Mouse (Mus musculus): ENCODE results near the gene Mxra7.
A peak's percentile ranks its signal among the peaks of the same experiment; 100 is the strongest.
"Not testable (repeated sequence)": the region's sequence is repeated elsewhere in the genome, so short reads cannot be mapped to it uniquely, and the experiment has no call there.

Gene Mxra7

DNA sequence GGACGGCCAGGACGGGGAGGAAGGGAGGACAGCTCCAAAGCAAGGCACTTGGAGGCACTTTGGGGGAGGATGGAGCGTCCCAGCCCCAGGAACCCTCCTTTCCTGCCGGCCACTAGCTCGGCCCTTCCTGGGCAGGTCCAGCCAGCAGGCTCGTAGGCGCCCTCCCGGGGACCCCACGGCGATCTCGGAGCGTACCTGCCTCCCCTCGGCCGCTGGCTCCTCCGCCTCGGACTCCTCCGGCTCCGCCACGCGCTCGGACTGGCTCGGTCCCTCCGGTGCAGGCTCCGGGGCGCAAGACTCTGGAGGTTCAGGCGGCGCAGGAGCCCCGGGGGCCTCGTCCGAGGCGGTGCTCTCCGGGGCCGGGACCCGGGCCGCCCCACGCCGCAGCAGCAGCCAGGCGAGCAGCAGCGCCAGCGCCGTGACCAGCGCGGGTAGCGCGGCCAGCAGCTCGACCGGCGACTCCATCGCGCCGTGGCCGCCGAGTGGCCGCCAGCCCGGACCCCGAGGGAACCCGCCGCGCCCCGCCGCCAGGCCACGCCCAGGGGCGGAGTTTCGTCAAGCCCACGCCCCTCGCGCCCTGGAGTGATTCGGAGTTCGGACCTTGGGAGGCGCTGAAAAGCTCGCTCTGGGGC is at the start of gene Mxra7:
Gene Mxra7, minus strand, starts transcription at position 513 of the 632 bp plus-strand sequence.
- DNase-seq, result peak; percentile 85

GRCm38 (mm10) chr11:116873987-116874386 is 46.1 kb upstream of the Mxra7 start:
- DNase-seq, result no peak

DNA sequence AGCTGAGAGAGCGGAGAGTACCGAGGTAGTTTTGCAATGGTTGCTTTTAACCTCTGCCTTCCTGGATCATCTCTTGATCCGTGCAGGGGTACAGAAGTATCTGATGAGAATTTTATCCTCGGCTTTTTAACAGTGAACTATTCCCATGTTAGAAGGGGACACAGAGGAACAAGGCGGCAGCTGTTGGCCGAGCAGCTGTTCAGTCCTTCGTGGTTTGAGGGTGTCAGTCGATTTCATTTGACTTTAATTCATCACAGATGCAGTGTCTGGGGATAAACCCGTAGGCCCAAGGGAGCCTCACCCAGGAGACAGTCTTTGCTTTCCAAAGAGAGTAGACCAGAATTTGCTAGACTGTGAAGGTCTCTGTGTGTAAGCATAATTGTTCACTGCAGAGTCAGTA is 43.7 kb upstream of the Mxra7 start:
- DNase-seq, result no peak

DNA sequence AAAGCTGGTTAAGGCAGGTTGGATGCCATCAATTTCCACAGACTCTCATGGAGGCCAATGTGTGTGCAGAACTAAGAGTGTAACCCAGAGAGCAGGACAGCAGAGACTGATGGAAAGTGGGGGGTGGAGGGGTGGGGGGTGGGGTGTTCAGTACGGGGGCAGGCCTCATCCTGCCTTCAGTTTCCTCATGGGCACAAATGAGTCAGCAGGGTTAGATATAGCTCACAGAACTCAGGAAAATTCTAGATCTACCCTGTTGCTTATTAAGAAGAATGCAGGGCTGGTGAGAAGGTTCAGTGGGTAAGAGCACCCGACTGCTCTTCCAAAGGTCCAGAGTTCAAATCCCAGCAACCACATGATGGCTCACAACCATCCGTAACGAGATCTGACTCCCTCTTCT is 41.8 kb upstream of the Mxra7 start:
- no peak for DNase-seq

GRCm38 (mm10) chr11:116869223-116869622 is 41.4 kb upstream of the Mxra7 start:
- no peak for DNase-seq

DNA sequence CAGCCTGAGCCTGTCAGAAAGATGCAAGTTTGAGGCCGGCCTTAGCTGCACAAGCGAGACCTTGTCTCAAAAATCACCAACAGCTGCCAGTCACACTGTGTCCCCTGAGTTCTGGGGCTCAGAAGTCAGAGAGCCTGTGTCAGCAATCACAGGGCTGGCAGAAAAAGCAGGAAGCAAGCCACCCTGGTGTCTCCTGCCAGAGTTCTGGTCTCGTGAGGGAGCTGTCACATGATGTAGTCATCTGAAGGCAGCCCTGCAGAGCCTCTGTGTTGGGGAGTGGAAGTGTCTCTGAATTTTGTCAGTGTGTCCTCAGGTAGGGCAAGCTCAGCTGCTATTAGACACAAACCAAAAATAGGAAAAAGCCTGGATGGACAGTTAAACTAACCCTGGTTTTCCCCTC is 40.3 kb upstream of the Mxra7 start:
- DNase-seq, result no peak

GRCm38 (mm10) chr11:116865945-116866585 is 38.2 kb upstream of the Mxra7 start:
- DNase-seq, result no peak

DNA sequence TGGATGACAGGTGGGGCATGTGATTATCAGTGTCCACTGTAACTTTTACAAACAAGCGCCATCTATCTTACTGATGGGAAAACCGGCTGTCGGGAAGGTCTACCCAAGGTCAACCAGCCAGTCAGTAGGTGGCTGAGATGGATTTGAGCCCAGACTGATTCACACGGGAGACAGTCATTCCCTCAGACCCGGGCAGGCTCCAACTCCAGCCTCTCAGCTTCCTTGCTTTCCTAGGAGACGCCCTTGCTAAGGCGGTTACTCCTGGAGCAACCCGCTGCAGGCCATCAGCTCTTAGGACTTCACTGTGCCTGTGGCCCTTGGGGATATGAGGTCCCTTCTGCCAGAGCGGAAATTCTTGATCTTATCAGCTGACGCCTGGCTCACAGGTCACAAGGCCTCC is 36.6 kb upstream of the Mxra7 start:
- DNase-seq, result no peak

DNA sequence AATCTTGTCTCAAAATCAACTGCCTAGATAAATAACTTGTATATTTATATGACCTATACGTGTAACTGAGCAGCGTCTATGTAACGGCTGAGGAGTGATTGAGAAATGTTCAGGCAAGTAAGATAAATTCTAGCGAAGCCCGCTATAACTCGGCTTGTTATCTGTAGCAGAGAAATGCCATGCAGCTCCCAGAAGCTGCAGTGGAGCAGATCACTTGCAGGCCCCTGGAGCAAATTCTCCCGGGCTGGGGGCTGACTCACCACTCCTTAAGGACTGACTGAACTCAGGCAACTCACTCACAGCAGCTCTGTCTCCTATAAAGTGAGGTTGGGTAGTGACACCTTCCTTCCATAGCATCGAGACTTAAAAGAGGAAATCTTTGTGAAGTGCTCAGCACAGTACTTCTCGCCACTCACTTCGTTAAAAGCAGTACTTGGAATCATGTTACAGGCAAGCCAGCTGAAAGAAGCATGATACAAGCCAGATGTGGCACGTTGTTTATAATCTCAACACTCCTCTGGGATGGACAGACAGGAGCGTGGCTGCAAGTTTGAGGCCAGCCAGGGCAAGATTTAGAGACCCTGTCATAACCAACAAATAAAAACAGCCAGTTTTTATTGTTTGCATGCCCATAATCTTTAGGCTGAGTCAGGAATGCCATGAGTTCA is 29.5 kb upstream of the Mxra7 start:
- no peak for DNase-seq

DNA sequence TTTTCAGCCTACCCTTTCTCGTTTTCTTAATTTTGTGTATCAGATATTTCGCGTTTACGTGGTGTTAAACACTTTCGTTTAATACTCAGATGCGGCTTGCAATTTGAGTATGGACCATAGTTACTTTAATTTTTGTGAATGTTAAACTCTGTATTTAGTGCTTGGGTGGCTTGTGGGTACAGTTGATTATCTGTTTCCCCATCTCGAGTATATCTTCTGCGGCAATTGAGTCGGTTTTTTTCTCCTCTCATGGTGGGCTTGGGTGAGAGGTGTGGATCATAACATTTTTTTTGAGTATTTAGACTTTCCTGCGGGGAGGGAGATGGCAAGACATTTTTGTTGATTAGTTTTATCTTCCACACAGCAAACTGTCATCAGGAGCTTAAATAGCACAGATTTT is 26.4 kb upstream of the Mxra7 start:
- DNase-seq, result no peak

GRCm38 (mm10) chr11:116853512-116853928 is 25.7 kb upstream of the Mxra7 start:
- DNase-seq, result peak; percentile 97

GRCm38 (mm10) chr11:116852891-116853511 is 25.2 kb upstream of the Mxra7 start, which contains the start of gene Srsf2:
TSS of gene Srsf2 (minus strand) at chr11:116853094.
- peak; percentile 98 for DNase-seq

DNA sequence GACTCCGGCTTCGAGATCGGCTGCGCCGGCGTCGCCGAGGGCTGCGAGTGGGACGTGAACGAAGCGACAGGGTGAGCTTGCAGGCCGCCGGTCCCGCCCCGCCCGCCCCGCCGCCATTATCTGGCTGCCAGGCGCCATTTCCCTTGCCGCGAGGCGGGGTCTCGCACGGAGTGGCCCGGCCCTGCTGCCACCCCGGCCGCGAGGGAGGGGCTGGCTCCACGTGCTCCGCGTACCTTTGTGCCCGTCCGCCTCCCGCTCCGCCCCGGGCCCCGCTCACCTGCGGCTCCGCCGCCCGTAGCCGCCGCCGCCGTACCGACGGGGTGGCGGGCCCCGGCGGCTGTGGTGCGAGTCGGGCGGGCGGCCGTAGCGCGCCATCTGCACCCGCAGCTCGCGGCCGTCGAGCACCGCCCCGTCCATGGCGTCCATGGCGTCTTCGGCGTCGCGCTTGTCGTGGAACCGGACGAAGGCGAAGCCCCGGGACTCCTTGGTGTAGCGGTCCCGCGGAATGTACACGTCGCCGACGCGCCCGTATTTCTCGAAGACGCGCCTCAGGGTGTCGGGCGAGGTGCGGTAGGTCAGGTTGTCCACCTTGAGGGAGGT is 24.5 kb upstream of the Mxra7 start, which contains the start of gene Mfsd11:
Gene Mfsd11, plus strand, starts transcription at position 150 of the 600 bp plus-strand sequence.
- peak; percentile 80 for DNase-seq

DNA sequence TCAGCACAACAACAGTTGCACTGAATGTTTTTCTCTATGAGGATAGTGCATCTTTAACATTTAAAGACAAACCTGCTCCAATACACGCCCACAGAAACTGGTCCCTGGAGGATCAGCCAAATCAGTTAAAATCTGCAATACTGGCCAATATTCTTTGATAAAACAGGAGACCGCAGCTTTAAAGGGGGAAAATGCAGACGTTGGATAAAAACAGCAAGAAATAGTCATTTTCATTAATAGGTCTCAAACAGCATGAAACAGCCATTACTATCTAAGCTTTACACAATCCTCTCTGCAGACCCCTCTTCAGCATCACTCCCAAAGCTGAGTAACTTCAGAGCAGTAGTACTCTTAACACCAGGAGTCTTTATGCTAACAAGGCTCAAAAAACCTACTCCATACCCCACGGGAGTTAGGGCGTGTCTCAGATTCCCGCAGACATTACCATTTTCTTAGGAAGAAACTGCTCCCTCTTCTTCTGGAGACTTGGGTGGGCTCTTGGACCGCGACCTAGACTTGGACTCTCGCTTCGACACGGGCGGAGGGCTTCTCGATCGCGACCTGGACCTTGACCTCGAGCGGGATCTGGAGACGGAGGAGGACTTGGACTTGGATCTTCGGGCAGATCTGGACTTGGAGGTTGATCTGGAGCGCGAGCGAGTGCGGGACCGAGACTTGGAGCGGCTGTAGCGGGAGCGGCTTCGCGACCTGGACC is 23.9 kb upstream of the Mxra7 start:
- DNase-seq, result no peak

DNA sequence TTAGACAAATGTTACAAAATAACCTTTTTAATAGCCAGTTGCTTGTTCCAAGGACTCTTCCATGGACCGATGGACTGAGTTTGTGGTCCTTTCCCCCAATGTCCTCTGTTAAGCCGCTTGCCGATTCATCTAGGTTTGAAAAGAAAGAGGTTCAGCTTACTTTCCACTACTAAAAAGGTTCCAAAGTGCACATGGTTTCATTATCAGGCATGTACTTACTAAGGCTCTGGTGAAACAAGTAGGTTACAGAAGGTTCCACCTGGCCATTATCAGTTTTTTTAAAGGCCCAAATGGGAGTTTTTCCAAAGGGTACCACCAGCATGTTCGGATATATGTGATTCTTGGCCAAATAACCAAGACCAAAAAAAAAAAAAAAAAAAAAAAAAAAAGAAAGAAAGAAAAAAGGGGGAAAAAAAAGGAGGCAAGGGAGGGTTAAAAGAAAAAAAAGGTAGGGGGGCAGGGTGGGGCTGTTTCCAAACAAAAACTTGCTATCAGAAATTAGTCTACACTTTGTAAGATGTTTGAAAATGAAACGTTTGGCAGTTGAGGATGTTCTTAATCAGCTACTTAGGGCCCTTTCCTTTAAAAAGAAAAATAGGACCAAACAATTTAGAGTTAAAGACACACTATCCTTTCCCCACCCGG is 23.1 kb upstream of the Mxra7 start:
- no peak for DNase-seq

GRCm38 (mm10) chr11:116850085-116850484 is 22.2 kb upstream of the Mxra7 start:
- DNase-seq, result no peak

DNA sequence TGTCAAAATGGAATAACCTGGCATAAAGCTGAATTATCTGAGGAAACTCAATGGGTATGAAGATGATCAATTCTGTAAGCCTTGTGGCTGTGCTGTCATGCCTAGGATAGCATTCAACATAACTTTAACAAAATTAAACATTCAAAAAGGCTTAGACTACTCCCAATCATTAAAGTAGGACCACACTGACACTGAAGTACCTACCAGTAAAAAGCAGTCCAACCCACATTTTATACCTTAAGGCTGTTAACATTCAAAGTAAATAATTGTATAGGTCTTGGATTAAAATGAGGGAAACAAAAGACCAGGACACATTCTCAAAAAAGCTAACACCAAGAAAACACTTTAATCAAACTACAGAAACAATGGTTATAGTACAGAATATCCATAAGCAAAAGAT is 21.7 kb upstream of the Mxra7 start:
- DNase-seq, result no peak

- DNase-seq, result not testable (repeated sequence)
Observed at GRCm38 (mm10) chr11:116848877-116849178, 21.0 kb upstream of the Mxra7 start.

GRCm38 (mm10) chr11:116848086-116848876 is 20.4 kb upstream of the Mxra7 start:
- no peak for DNase-seq

- DNase-seq, result no peak
Observed at GRCm38 (mm10) chr11:116847187-116848085, 19.6 kb upstream of the Mxra7 start.
